Mouse (Mus musculus) heart, postnatal 0 days (tissue): ENCODE results near the gene Gm49661.

Experiments
- CTCF ChIP-seq: IDR thresholded peaks from 2 replicates; pipeline ENCODE4 v1.5.1; 2016; ENCODE audit warnings: antibody characterized with exemption, control low read depth, low read depth
- EP300 ChIP-seq: IDR thresholded peaks from 2 replicates; pipeline ENCODE4 v1.6.1; 2016; ENCODE audit warnings: antibody characterized with exemption, low read depth

GRCm38 (mm10) chr8:84980622-84981358 lies 11.6 kb upstream of the Gm49661 start:
- TF ChIP-seq CTCF (no peak), EP300 (no peak)
